Mouse (Mus musculus) hindbrain, embryonic 16.5 days (tissue): ENCODE measurements around the gene Rbm42. TPM values are rescaled to one million over a fixed set of nuclear protein-coding genes. Genes with fewer than 3 reads are reported as not detected.
A peak's percentile ranks its signal among the peaks of the same experiment; 100 is the strongest.

Experiments
- ATAC-seq: fragments of 200-750 bp; cut with Nextera tagmentation; 2 replicates; pipeline ENCODE4 v1.8.0; 2017; ENCODE audit warnings: moderate TSS enrichment, moderate library complexity
- H3K27ac ChIP-seq: fragments of 300-500 bp; sonication (generic); 2 replicates; pipeline ENCODE4 v1.5.1; 2014; ENCODE audit warnings: low read depth, mild to moderate bottlenecking, control low read depth, low read length, moderate library complexity
- H3K27me3 ChIP-seq: fragments of 300-500 bp; sonication (generic); replicated peaks from 2 replicates; pipeline ENCODE4 v1.6.1; 2014; ENCODE audit warnings: low read length; ENCODE audit not compliant: control insufficient read depth, insufficient read depth
- H3K36me3 ChIP-seq: fragments of 300-500 bp; sonication (generic); 2 replicates; pipeline ENCODE4 v1.6.1; 2014; ENCODE audit warnings: mild to moderate bottlenecking, low read length, moderate library complexity, mixed read lengths; ENCODE audit not compliant: control insufficient read depth, insufficient read depth
- H3K4me1 ChIP-seq: fragments of 300-500 bp; sonication (generic); 2 replicates; pipeline ENCODE4 v1.6.1; 2014; ENCODE audit warnings: low read depth, low read length; ENCODE audit not compliant: control insufficient read depth, insufficient read depth
- H3K4me2 ChIP-seq: fragments of 300-500 bp; sonication (generic); 2 replicates; pipeline ENCODE4 v1.6.1; 2014; ENCODE audit warnings: mild to moderate bottlenecking, low read length, control low read depth, moderate library complexity
- H3K4me3 ChIP-seq: fragments of 300-500 bp; sonication (generic); 2 replicates; pipeline ENCODE4 v1.5.1; 2014; ENCODE audit warnings: mild to moderate bottlenecking, low read length, control low read depth, moderate library complexity
- H3K9ac ChIP-seq: fragments of 300-500 bp; sonication (generic); 2 replicates; pipeline ENCODE4 v1.6.1; 2014; ENCODE audit warnings: low read depth, mild to moderate bottlenecking, control low read depth, low read length, moderate library complexity
- H3K9me3 ChIP-seq: fragments of 300-500 bp; sonication (generic); 2 replicates; pipeline ENCODE4 v1.6.1; 2014; ENCODE audit warnings: mild to moderate bottlenecking, low read length, moderate library complexity; ENCODE audit not compliant: control insufficient read depth
- WGBS: fragments of 180-500 bp; shearing (Covaris S2); extraction: QIAGEN DNeasy Blood & Tissue Kit; methylation state at CpG from one replicate; pipeline ENCODE4 v1.1.7; 2014; 5-methylcytosine and 5-hydroxymethylcytosine counted together
- polyA plus RNA-seq: library from polyadenylated mRNA; unstranded; fragments of >200 nt; fragmentation: Nextera tagmentation; extraction: Ambion mirVana; gene quantifications from 2 replicates; pipeline ENCODE4 v1.2.1, GENCODE M21; 2015

Gene Rbm42
- polyA plus RNA-seq, 1 experiment from 2014 or later = 125 TPM

GRCm38 (mm10) chr7:30625530-30626384, 24.4 kb downstream of the Rbm42 start, which contains the start of gene Cox6b1:
Gene Cox6b1 (minus strand): TSS chr7:30626151.
- WGBS = 2% methylated on average over 44 of the region's 44 CpGs
- ATAC-seq = peak; percentile 95
- Histone ChIP-seq H3K4me2 (peak within 1 kb of the TSS; percentile 96), H3K27ac (peak within 1 kb of the TSS; percentile 63), H3K27me3 (peaks cover 2% of the 10 kb centered on the region; the same call in 1 of the 2 replicates), H3K36me3 (peaks cover 18% of the 10 kb centered on the region), H3K4me1 (peaks cover 9% of the 10 kb centered on the region), H3K9ac (peak within 1 kb of the TSS; percentile 81), H3K4me3 (peak within 1 kb of the TSS; percentile 71), H3K9me3 (no peaks in the 10 kb centered on the region)

GRCm38 (mm10) chr7:30619202-30619601, 30.9 kb downstream of the Rbm42 start:
- no peaks in the 10 kb centered on the region for H3K27me3 ChIP-seq
- H3K9me3 ChIP-seq = no peaks in the 10 kb centered on the region
- no peak overlapping the region for H3K27ac ChIP-seq
- no peak overlapping the region for H3K4me3 ChIP-seq
- no peak for ATAC-seq
- no peak overlapping the region for H3K9ac ChIP-seq
- WGBS = 87% methylated on average over 3 of the region's 3 CpGs
- H3K4me1 ChIP-seq = no peaks in the 10 kb centered on the region
- no peak overlapping the region for H3K4me2 ChIP-seq
- H3K36me3 ChIP-seq = peaks cover 54% of the 10 kb centered on the region

DNA sequence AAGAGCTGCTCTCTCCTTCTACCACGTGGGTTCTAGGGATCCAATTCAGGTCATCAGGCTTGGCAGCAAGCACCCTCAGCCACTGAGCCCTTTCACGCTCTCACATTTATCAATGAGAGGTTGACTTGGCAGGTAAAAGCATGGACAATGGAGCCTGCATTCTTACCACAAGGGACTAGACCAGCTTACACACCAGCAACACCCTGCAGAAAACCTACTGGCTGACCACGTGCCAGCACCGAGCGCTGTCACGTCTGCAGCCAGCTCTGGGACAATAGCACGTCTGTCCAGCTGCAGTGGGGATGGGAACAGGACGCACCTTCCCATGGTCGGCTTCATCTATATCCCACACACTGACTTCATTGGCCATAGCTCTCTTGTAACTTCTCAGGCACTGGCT, 31.5 kb downstream of the Rbm42 start:
- 96% methylated on average over 9 of the region's 9 CpGs for WGBS

DNA sequence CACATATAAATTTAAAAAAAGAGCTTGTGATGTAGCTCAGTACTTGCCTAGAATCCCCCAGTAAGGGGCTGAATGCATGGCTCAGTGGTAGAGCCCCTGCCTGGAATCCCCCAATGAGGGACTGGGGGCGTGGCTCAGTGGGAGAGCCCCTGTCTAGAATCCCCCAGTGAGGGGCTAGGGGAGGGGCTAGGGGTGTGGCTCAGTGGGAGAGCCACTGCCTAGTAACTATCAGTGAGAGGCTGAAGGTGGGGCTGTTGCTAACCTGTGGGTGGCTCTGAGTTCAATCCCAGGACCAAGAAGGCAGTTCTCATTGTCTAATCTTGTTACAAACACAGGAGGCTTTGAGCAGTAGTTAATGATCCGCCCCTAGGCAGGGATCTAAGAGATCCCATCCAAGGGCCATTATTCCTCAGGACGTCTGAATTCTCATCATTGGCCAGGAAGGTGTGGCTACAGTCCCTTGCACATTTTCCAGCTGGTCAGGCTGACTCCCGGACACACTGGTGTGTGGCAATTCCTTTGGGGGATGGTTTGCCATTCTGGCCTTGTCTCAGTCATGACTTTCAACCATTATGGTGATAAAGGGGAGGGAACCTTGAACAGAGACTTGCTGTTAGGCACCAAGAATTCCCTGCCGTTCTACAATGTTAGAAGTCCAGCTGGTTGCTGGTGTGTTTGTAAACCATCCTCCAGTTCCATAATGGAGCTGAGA, 34.9 kb downstream of the Rbm42 start:
- Histone ChIP-seq H3K36me3 (peaks cover 38% of the 10 kb centered on the region), H3K27me3 (no peaks in the 10 kb centered on the region), H3K4me3 (no peak overlapping the region), H3K27ac (no peak overlapping the region), H3K4me1 (no peaks in the 10 kb centered on the region), H3K9me3 (no peaks in the 10 kb centered on the region), H3K4me2 (no peak overlapping the region), H3K9ac (no peak overlapping the region)
- ATAC-seq = 0 out of 2 replicates have a peak, but pooled peaks have one; percentile 31
- WGBS = 60% methylated on average over 5 of the region's 5 CpGs

More for the DNA sequence above, 31.5 kb downstream of the Rbm42 start:
- Histone ChIP-seq H3K4me1 (no peaks in the 10 kb centered on the region), H3K27ac (no peak overlapping the region), H3K36me3 (peaks cover 53% of the 10 kb centered on the region), H3K4me2 (no peak overlapping the region), H3K9me3 (no peaks in the 10 kb centered on the region), H3K27me3 (no peaks in the 10 kb centered on the region), H3K9ac (no peak overlapping the region), H3K4me3 (no peak overlapping the region)
- no peak for ATAC-seq

DNA sequence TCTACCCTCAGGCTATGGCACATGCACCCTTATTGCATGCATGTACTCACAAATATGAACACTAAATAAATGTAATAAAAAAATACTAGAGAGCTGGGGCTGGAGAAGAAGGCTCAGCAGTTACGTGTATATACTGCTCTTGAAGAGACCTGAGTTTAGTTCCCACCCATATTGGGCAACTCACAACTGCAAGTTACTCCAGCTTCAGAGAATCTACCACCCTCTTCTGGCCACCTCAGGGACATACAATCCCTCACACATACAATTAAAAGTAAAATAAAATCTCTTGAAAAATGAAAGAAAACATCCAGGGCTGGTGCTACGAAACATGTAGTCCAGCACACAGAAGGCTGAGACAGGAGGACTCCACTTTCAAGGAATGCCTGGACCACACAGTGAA, 35.7 kb downstream of the Rbm42 start:
- WGBS = 74% methylated on average over 2 of the region's 2 CpGs

DNA sequence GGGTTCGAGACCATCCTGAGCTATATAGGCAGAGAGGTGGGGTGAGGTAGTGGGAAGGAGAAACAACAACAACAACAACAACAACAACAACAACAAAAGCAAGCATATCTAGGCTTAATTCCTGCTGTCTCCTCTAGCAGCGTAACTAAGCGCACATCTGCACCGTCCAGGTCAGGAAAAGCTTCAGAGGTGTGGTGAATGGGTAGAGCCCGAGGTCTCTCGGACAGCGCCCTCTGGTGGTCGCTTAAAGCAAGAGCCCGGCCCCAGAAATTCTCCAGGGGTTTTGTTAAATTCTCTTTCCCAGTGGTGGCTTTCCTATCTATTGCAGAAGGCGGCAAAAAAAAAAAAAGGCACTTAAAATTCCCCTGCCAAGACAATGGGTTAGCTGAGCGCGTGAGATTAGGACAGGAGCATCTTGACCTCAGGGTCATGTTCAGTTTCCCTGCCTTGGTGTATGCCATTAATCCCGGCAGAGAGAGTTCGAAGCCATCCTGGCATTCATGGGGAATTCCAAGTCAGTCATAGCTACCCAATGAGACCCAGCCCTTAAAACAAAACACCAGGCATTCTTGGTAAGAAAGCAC, 36.5 kb downstream of the Rbm42 start:
- H3K9me3 ChIP-seq = no peaks in the 10 kb centered on the region
- no peak overlapping the region for H3K4me2 ChIP-seq
- 29% methylated on average over 14 of the region's 14 CpGs for WGBS
- H3K9ac ChIP-seq = no peak overlapping the region
- no peak overlapping the region for H3K4me3 ChIP-seq
- no peaks in the 10 kb centered on the region for H3K27me3 ChIP-seq
- no peak overlapping the region for H3K27ac ChIP-seq
- H3K4me1 ChIP-seq = no peaks in the 10 kb centered on the region
- H3K36me3 ChIP-seq = peaks cover 28% of the 10 kb centered on the region
- no peak for ATAC-seq

More for the DNA sequence above, 35.7 kb downstream of the Rbm42 start:
- Histone ChIP-seq H3K4me3 (no peak overlapping the region), H3K4me1 (no peaks in the 10 kb centered on the region), H3K36me3 (peaks cover 36% of the 10 kb centered on the region), H3K9me3 (no peaks in the 10 kb centered on the region), H3K4me2 (no peak overlapping the region), H3K27me3 (no peaks in the 10 kb centered on the region), H3K27ac (no peak overlapping the region), H3K9ac (no peak overlapping the region)
- no peak for ATAC-seq

GRCm38 (mm10) chr7:30612654-30613402, 37.3 kb downstream of the Rbm42 start, which contains the start of gene Upk1a:
Gene Upk1a (minus strand): TSS chr7:30612847.
- H3K9me3 ChIP-seq = no peaks in the 10 kb centered on the region
- 82% methylated on average over 8 of the region's 8 CpGs for WGBS

DNA sequence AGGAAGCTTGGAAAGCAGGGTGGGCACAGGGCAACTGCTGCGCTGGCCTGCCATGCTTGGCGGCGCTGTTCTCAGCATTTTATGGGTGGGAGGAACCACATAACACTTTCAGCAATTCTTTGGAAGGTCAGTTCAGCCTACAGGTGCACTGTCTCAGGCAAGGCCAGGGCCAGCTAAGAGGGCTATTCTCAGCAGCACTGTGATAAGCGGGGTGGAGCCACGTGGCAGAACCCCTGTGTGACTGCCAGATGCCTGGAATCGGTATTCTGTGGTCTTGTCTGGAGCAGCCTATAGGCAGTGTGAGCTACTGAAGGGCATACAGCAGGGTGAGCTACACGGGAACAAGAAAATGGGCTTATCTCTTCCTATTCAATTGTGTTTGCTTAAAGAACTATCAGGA, 40.1 kb downstream of the Rbm42 start:
- H3K4me3 ChIP-seq = no peak overlapping the region
- no peaks in the 10 kb centered on the region for H3K27me3 ChIP-seq
- no peak overlapping the region for H3K27ac ChIP-seq
- WGBS = 74% methylated on average over 7 of the region's 7 CpGs
- no peak for ATAC-seq
- H3K9me3 ChIP-seq = no peaks in the 10 kb centered on the region
- peaks cover 1% of the 10 kb centered on the region; the same call in 1 of the 2 replicates for H3K36me3 ChIP-seq
- no peaks in the 10 kb centered on the region for H3K4me1 ChIP-seq
- H3K9ac ChIP-seq = no peak overlapping the region
- no peak overlapping the region for H3K4me2 ChIP-seq

More at GRCm38 (mm10) chr7:30612654-30613402, 37.3 kb downstream of the Rbm42 start, which contains the start of gene Upk1a:
- Histone ChIP-seq H3K4me1 (no peaks in the 10 kb centered on the region), H3K4me3 (no peak within 1 kb of the TSS), H3K9ac (no peak within 1 kb of the TSS), H3K27ac (no peak within 1 kb of the TSS), H3K27me3 (no peaks in the 10 kb centered on the region), H3K4me2 (no peak within 1 kb of the TSS), H3K36me3 (peaks cover 23% of the 10 kb centered on the region)
- 0 out of 2 replicates have a peak, but pooled peaks have one; percentile 21 for ATAC-seq
